Mouse (Mus musculus): ENCODE data around the gene Scrn3.

DNA sequence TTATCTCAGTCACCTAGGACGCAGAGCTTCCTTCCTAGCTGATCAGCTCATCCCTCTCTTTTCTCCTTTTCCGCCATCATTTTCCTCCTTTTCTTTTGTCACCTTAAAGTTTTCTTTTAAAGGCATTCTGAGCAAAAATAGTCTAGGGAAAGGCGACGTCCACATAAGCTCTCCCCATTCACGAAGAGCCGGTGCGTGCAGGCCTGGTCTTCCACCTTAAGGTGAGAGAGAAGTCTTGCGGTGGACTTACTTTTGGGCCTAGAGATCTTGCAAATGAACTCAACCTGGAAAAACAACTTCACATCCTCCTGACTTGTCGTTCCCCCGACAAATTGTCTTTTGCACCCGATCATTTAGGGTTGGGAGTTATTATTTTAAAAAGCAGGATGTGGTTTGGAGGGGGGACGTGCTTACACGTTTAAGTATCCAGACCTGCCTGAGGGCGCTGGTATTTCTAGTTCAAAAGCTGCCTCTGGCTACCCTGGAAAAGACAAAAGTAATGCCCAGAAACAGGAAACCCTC is 42.3 kb upstream of the Scrn3 start:
- TF ChIP-seq CTCF (IDR thresholded peaks at IDR 0.05; ENCODE audit: low read depth, low read length) (no peak), POLR2A (IDR thresholded peaks at IDR 0.05; ENCODE audit: extremely low read depth, insufficient read depth, low read length) (no peak)

Measured in liver, adult 2 months (tissue).